Mouse (Mus musculus) kidney, adult 2 months (tissue): ENCODE data around the gene Nipal3. TPM values are rescaled to one million over a fixed set of nuclear protein-coding genes. Genes with fewer than 3 reads are reported as not detected.

Experiments used
- DNase-seq: peaks from one replicate; pipeline ENCODE4 v3.0.0; 2021
- H3K27ac ChIP-seq: fragments of 200-500 bp; 2 replicates; pipeline ENCODE4 v1.5.1; 2012; ENCODE audit warnings: low read depth, low read length, control low read depth, inconsistent platforms; ENCODE audit not compliant: insufficient read depth
- H3K27me3 ChIP-seq: fragments of 200-500 bp; replicated peaks from 2 replicates; pipeline ENCODE4 v1.6.1; 2012; ENCODE audit warnings: mild to moderate bottlenecking, moderate library complexity, low read length, inconsistent platforms; ENCODE audit not compliant: control insufficient read depth, insufficient read depth
- H3K36me3 ChIP-seq: fragments of 200-500 bp; 2 replicates; pipeline ENCODE4 v1.6.1; 2012; ENCODE audit warnings: mild to moderate bottlenecking, moderate library complexity, low read length, inconsistent platforms; ENCODE audit not compliant: control insufficient read depth, insufficient read depth
- H3K4me1 ChIP-seq: fragments of 200-500 bp; 2 replicates; pipeline ENCODE4 v1.6.1; 2011; ENCODE audit warnings: low read length; ENCODE audit not compliant: control insufficient read depth, insufficient read depth
- H3K4me3 ChIP-seq: fragments of 200-500 bp; 2 replicates; pipeline ENCODE4 v1.5.1; 2011; ENCODE audit warnings: mild to moderate bottlenecking, low read depth, low read length, control low read depth; ENCODE audit not compliant: insufficient read depth
- CTCF ChIP-seq: fragments of 200-500 bp; conservative IDR thresholded peaks from 2 replicates; pipeline ENCODE4 v1.5.1; 2011; ENCODE audit warnings: low read depth, mild to moderate bottlenecking, control low read depth, low read length, moderate library complexity, mixed read lengths; ENCODE audit not compliant: insufficient read depth, insufficient read length
- POLR2A ChIP-seq: fragments of 200-500 bp; IDR thresholded peaks from one replicate; pipeline ENCODE4 v1.6.1; 2011; ENCODE audit warnings: low read depth, low read length, control low read depth
- WGBS: fragments of 180-500 bp; shearing (Covaris S2); methylation state at CpG from one replicate; pipeline ENCODE4 v1.1.7; 2018; 5-methylcytosine and 5-hydroxymethylcytosine counted together
- polyA plus RNA-seq: library from polyadenylated mRNA; depleted of rRNA; stranded (reverse); fragments of >200 nt; gene quantifications from 2 replicates; pipeline ENCODE4 v1.2.3, GENCODE M21; 2012

Nipal3 gene
- polyA plus RNA-seq, 1 experiment: 31.0 TPM

GRCm38 (mm10) chr4:135453164-135453563 is 41.7 kb downstream of the Nipal3 start:
- 57% methylated on average over 6 of the region's 6 CpGs for WGBS
- Histone ChIP-seq H3K4me3 (no peak overlapping the region), H3K27me3 (no peaks in the 10 kb centered on the region), H3K27ac (peak overlapping the region; percentile 56), H3K4me1 (no peaks in the 10 kb centered on the region), H3K36me3 (no peaks in the 10 kb centered on the region)
- DNase-seq: peak; percentile 75
- TF ChIP-seq POLR2A (no peak), CTCF (no peak)

- no peak for TF ChIP-seq CTCF
- no peak for TF ChIP-seq POLR2A
- Histone ChIP-seq H3K36me3 (no peaks in the 10 kb centered on the region), H3K27me3 (no peaks in the 10 kb centered on the region), H3K27ac (0 out of 2 replicates have a peak overlapping the region, but pooled peaks have one; percentile 5), H3K4me1 (no peaks in the 10 kb centered on the region), H3K4me3 (no peak overlapping the region)
- peak; percentile 46 for DNase-seq
- WGBS: 52% methylated on average over 18 of the region's 18 CpGs
Measured at GRCm38 (mm10) chr4:135451360-135452015, 43.4 kb downstream of the Nipal3 start.

- Histone ChIP-seq H3K27me3 (no peaks in the 10 kb centered on the region), H3K4me1 (0 out of 2 replicates have a peak, but pooled peaks cover 5% of the 10 kb centered on the region), H3K27ac (no peak overlapping the region), H3K36me3 (no peaks in the 10 kb centered on the region), H3K4me3 (no peak overlapping the region)
- DNase-seq: no peak
- TF ChIP-seq POLR2A: no peak
- TF ChIP-seq CTCF: no peak
- WGBS: 69% methylated on average over 5 of the region's 5 CpGs
Measured at GRCm38 (mm10) chr4:135442473-135442872, 52.4 kb downstream of the Nipal3 start.

- Histone ChIP-seq H3K36me3 (no peaks in the 10 kb centered on the region), H3K4me3 (no peak overlapping the region), H3K4me1 (0 out of 2 replicates have a peak, but pooled peaks cover 5% of the 10 kb centered on the region), H3K27ac (no peak overlapping the region; the same call in 1 of the 2 replicates), H3K27me3 (no peaks in the 10 kb centered on the region)
- WGBS: 37% methylated on average over 9 of the region's 9 CpGs
- DNase-seq: peak; percentile 40
- TF ChIP-seq CTCF: peak; percentile 50; the same call in 1 of the 2 replicates
- no peak for TF ChIP-seq POLR2A
Measured at GRCm38 (mm10) chr4:135439904-135440522, 54.8 kb downstream of the Nipal3 start.

- Histone ChIP-seq H3K27ac (peak overlapping the region; percentile 42; the same call in 1 of the 2 replicates), H3K36me3 (no peaks in the 10 kb centered on the region), H3K4me3 (no peak overlapping the region), H3K4me1 (0 out of 2 replicates have a peak, but pooled peaks cover 8% of the 10 kb centered on the region), H3K27me3 (no peaks in the 10 kb centered on the region)
- 6% methylated on average over 15 of the region's 15 CpGs for WGBS
- TF ChIP-seq POLR2A (no peak), CTCF (no peak)
- DNase-seq: peak; percentile 73
Measured at GRCm38 (mm10) chr4:135439188-135439647, 55.6 kb downstream of the Nipal3 start.

- no peaks in the 10 kb centered on the region for H3K36me3 ChIP-seq
- no peak overlapping the region for H3K4me3 ChIP-seq
- no peak for TF ChIP-seq CTCF
- TF ChIP-seq POLR2A: no peak
- 0 out of 2 replicates have a peak, but pooled peaks cover 8% of the 10 kb centered on the region for H3K4me1 ChIP-seq
- no peaks in the 10 kb centered on the region for H3K27me3 ChIP-seq
- no peak for DNase-seq
- no peak overlapping the region for H3K27ac ChIP-seq
Measured at GRCm38 (mm10) chr4:135437924-135438323, 56.9 kb downstream of the Nipal3 start.

GRCm38 (mm10) chr4:135436291-135436690 is 58.5 kb downstream of the Nipal3 start:
- no peaks in the 10 kb centered on the region for H3K36me3 ChIP-seq
- TF ChIP-seq POLR2A (no peak), CTCF (no peak)
- DNase-seq: peak; percentile 72
- 0 out of 2 replicates have a peak, but pooled peaks cover 8% of the 10 kb centered on the region for H3K4me1 ChIP-seq
- H3K4me3 ChIP-seq: no peak overlapping the region
- 52% methylated on average over 13 of the region's 13 CpGs for WGBS
- peak overlapping the region; percentile 7; the same call in 1 of the 2 replicates for H3K27ac ChIP-seq
- no peaks in the 10 kb centered on the region for H3K27me3 ChIP-seq

- Histone ChIP-seq H3K4me3 (peak overlapping the region; percentile 54), H3K4me1 (0 out of 2 replicates have a peak, but pooled peaks cover 6% of the 10 kb centered on the region), H3K27me3 (no peaks in the 10 kb centered on the region), H3K36me3 (no peaks in the 10 kb centered on the region), H3K27ac (peak overlapping the region; percentile 79; the same call in 1 of the 2 replicates)
- no peak for DNase-seq
- WGBS: 24% methylated on average over 11 of the region's 11 CpGs
- TF ChIP-seq CTCF (no peak), POLR2A (no peak)
Measured at GRCm38 (mm10) chr4:135434395-135434789, 60.4 kb downstream of the Nipal3 start.
